Mouse (Mus musculus) leukemia stem cell, adult 10-12 weeks (primary cell): ENCODE results near the gene Was. TPM values are rescaled to one million over a fixed set of nuclear protein-coding genes. Genes with fewer than 3 reads are reported as not detected.

ENCODE experiments used
- polyA plus RNA-seq: library from polyadenylated mRNA; stranded (reverse); fragments of >175 nt; gene quantifications from 2 replicates; pipeline ENCODE4 v1.2.3, GENCODE M21; 2012; ENCODE audit warnings: low replicate concordance

Was gene
- 122 and 255 TPM in 2 replicates for polyA plus RNA-seq

GRCm38 (mm10) chrX:8090346-8090953 is at the start of gene Was:
Gene Was (minus strand): TSS chrX:8090498.

GRCm38 (mm10) chrX:8132017-8132976 is 42.0 kb upstream of the Was start, which contains the start of gene Wdr13:
Gene Wdr13 (minus strand): TSS chrX:8132892.

GRCm38 (mm10) chrX:8074430-8075014 is 15.8 kb downstream of the Was start, which contains the start of gene Suv39h1:
Gene Suv39h1 (minus strand): TSS chrX:8074760.

Other genes starting within 250 kb of the Was start
- gene Otud5, start 249.1 kb downstream of the Was start, polyA plus RNA-seq, result 121 and 187 TPM in 2 replicates
- gene Pim2, start 212.2 kb downstream of the Was start, polyA plus RNA-seq, result 50.3 and 75.5 TPM in 2 replicates
- gene Slc35a2, start 206.5 kb downstream of the Was start, polyA plus RNA-seq, result 54.3 and 118 TPM in 2 replicates
- gene Pqbp1, start 191.2 kb downstream of the Was start, polyA plus RNA-seq, result 133 and 190 TPM in 2 replicates
- gene Timm17b, start 191.1 kb downstream of the Was start, polyA plus RNA-seq, result 52.3 and 170 TPM in 2 replicates
- not detected in 2 replicates for gene Gm10491, start 182.7 kb downstream of the Was start, polyA plus RNA-seq
- not detected in 2 replicates for gene Gm10490, start 181.0 kb downstream of the Was start, polyA plus RNA-seq
- 0.33 TPM in 1 of 2 replicates, not detected in the other for gene Pcsk1n, start 170.7 kb downstream of the Was start, polyA plus RNA-seq
- gene Eras, start 161.9 kb downstream of the Was start, polyA plus RNA-seq, result not detected in 2 replicates
- gene Hdac6, start 142.6 kb downstream of the Was start, polyA plus RNA-seq, result 3.7 and 5.1 TPM in 2 replicates
- 77.8 and 320 TPM in 2 replicates for gene Gata1, start 112.4 kb downstream of the Was start, polyA plus RNA-seq
- not detected in 2 replicates for gene Glod5, start 72.0 kb downstream of the Was start, polyA plus RNA-seq
- gene Suv39h1, start 15.7 kb downstream of the Was start, polyA plus RNA-seq, result 4.4 and 12.7 TPM in 2 replicates
- 15.5 and 28.1 TPM in 2 replicates for gene Wdr13, start 42.4 kb upstream of the Was start, polyA plus RNA-seq
- 19.3 and 54.0 TPM in 2 replicates for gene Rbm3, start 55.4 kb upstream of the Was start, polyA plus RNA-seq
- gene Tbc1d25, start 85.7 kb upstream of the Was start, polyA plus RNA-seq, result 2.0 and 9.7 TPM in 2 replicates
- 1.8 and 4.0 TPM in 2 replicates for gene Ebp, start 103.0 kb upstream of the Was start, polyA plus RNA-seq
- 4.1 and 4.4 TPM in 2 replicates for gene Porcn, start 116.0 kb upstream of the Was start, polyA plus RNA-seq
- 28.1 and 60.5 TPM in 2 replicates for gene Ftsj1, start 161.9 kb upstream of the Was start, polyA plus RNA-seq
- gene Slc38a5, start 180.6 kb upstream of the Was start, polyA plus RNA-seq, result 12.2 and 298 TPM in 2 replicates
- not detected in 2 replicates for gene Ssxb10, start 236.9 kb upstream of the Was start, polyA plus RNA-seq